Comparison of ENCODE assay signal across 8 mouse cellular contexts in genomic region chr6:114917129-114917528, GRCm38 (mm10). TPM values are rescaled to one million over a fixed set of nuclear protein-coding genes. Genes with fewer than 3 reads are reported as not detected.
DNase-seq lines count a peak whose midpoint lies in the region; ATAC-seq and TF ChIP-seq lines count a peak whose summit lies in the region.

No protein-coding gene starts in this region.

- H3K4me3 ChIP-seq in spleen, adult 2 months (ENCODE audit: extremely low read depth, insufficient read depth, insufficient read length), result no peak overlapping the region
- H3K4me3 ChIP-seq in liver, embryonic 14.5 days (ENCODE audit: insufficient read depth in 1 of 2, low read depth in 2 of 2, low read length in 2 of 2), result no peak overlapping the region

- TF ChIP-seq POLR2A in spleen, adult 2 months (IDR thresholded peaks at IDR 0.05; ENCODE audit: low read depth, low read length), result no peak

- H3K9ac ChIP-seq in liver, embryonic 14.5 days (replicated peaks), result no peak overlapping the region

- no peaks in the 10 kb centered on the region for H3K36me3 ChIP-seq in spleen, adult 2 months (ENCODE audit: control insufficient read depth, insufficient read depth, low read length)
- no peaks in the 10 kb centered on the region for H3K36me3 ChIP-seq in liver, embryonic 14.5 days (replicated peaks; ENCODE audit: control insufficient read depth, insufficient read depth, low read depth)

- WGBS in spleen, adult 2 months, result 71% methylated on average over 11 of the region's 11 CpGs
- 60% methylated on average over 11 of the region's 11 CpGs for WGBS in liver, embryonic 14.5 days (ENCODE audit: insufficient replicate concordance)

- H3K27ac ChIP-seq in spleen, adult 2 months (ENCODE audit: insufficient read depth, low read length), result peak overlapping the region; percentile 10; the same call in 1 of the 2 replicates
- no peak overlapping the region for H3K27ac ChIP-seq in liver, embryonic 14.5 days

- H3K4me1 ChIP-seq in spleen, adult 2 months (ENCODE audit: control insufficient read depth, insufficient read depth, insufficient read length), result peaks cover 44% of the 10 kb centered on the region
- peaks cover 10 to 41% of the 10 kb centered on the region in 2 experiments for H3K4me1 ChIP-seq in liver, embryonic 14.5 days (replicated peaks; ENCODE audit: control insufficient read depth in 2 of 2, insufficient read depth in 2 of 2, low read length in 1 of 2)

- ATAC-seq in CD4-positive, CD25-positive, alpha-beta regulatory T cell, adult 4 months, result no peak
- no peak for ATAC-seq in liver, embryonic 14.5 days (ENCODE audit: insufficient read depth)

- H3K9me3 ChIP-seq in liver, embryonic 14.5 days (ENCODE audit: control insufficient read depth, low read length), result no peaks in the 10 kb centered on the region

- H3K4me2 ChIP-seq in liver, embryonic 14.5 days (ENCODE audit: low read depth), result peak overlapping the region; percentile 37; the same call in 1 of the 2 replicates

- H3K27me3 ChIP-seq in spleen, adult 2 months (ENCODE audit: control insufficient read depth, insufficient read depth, low read length), result no peaks in the 10 kb centered on the region
- no peaks in the 10 kb centered on the region for H3K27me3 ChIP-seq in liver, embryonic 14.5 days (ENCODE audit: control insufficient read depth, insufficient read depth, low read length)

- no peak for TF ChIP-seq CTCF in spleen, adult 2 months (IDR thresholded peaks at IDR 0.05; ENCODE audit: extremely low read depth, insufficient read depth, insufficient read length, insufficient replicate concordance)
- TF ChIP-seq CTCF in liver, embryonic 14.5 days (IDR thresholded peaks at IDR 0.05; ENCODE audit: low read depth), result no peak

- TF ChIP-seq EP300 in liver, embryonic 14.5 days (IDR thresholded peaks at IDR 0.05; ENCODE audit: low read depth), result no peak

- peak; percentile 20 for DNase-seq in CD4-positive, CD25-positive, alpha-beta regulatory T cell, adult 2 months (ENCODE audit: low read depth, low spot score)
- no peak for DNase-seq in spleen, adult 2 months (ENCODE audit: low read depth in 1 of 2, low spot score in 2 of 2)
- DNase-seq in spleen, postnatal 14 days (ENCODE audit: low spot score in 2 of 2), result no peak
- no peak for DNase-seq in liver, embryonic 14.5 days (ENCODE audit: low read depth in 3 of 3, low spot score in 3 of 3)
- DNase-seq in urinary bladder, adult 18-20 months (ENCODE audit: low spot score in 2 of 2), result no peak
- no peak for DNase-seq in gastrocnemius, adult 8-10 months (ENCODE audit: low spot score in 2 of 2)
- no peak for DNase-seq in thymus, postnatal 10 days (ENCODE audit: low spot score in 2 of 2)

RNA-seq across cellular contexts. Expression of gene Vgll4, which starts 52.7 kb away (rescaled TPM):
- 100 to 1,000 TPM; 171 to 233 TPM for polyA plus RNA-seq in CD4-positive, CD25-positive, alpha-beta regulatory T cell, adult 4 months (2017; shearing (Covaris generic))
- polyA plus RNA-seq in spleen, adult 2 months (2012; rRNA removed), result 36.1 and 43.6 TPM in 2 replicates
- 4.6 TPM in 2 replicates for polyA plus RNA-seq in liver, embryonic 14.5 days (2012; rRNA removed)
- polyA plus RNA-seq in liver, embryonic 14.5 days (2014; fragmentation: Nextera tagmentation; extraction: Ambion mirVana), result 5.5 and 7.3 TPM in 2 replicates
- total RNA-seq in gastrocnemius, adult 8-10 months (2022), result 10 to 100 TPM; 17.5 to 30.1 (median 21.6) TPM
